Mouse (Mus musculus): Measurements from ENCODE around the gene Grasp. TPM values are rescaled to one million over a fixed set of nuclear protein-coding genes. Genes with fewer than 3 reads are reported as not detected.

Grasp gene
- polyA plus RNA-seq (2014; fragmentation: Nextera tagmentation; extraction: Ambion mirVana) = 6.7 and 7.7 TPM in 2 replicates

DNA sequence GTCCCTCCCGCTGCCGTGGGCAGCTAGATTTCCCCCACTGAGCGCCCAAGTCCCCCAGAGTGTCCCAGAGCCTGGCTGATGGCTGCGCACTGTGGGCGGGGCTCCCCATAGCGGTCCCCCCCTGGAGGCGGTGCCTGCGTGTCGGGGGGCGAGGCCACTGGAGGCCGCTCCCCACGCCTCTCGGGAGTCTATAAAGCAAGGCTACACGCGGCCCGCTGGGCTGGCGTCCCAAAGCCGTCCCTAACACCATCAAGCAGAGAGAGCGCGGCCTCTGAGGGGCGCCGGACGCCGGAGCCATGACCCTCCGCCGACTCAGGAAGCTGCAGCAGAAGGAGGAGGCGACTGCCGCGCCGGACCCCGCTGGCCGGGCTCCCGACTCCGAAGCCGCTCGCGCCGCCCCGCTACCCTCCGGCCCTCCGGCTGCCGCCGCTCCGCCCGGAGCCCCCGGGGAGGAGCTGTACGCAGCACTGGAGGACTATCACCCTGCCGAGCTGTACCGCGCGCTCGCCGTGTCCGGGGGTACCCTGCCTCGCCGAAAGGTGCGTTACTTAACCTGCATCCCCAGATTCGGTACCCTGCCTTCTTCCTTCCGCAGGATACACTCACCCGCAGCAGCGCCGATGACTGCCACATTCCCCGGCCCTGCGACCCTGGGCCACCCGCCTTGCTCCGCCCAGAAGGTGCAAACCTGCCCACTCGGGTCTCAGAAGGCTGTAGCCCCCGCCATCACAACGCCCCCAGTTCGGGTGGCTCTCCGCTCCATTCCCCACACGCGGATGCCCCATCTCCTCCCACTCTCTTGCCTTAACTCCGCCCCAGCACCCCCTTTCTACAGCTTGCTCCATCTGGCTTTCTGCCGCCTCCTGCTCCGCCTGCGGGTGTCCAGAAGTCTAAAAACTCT lies at the start of gene Grasp:
Grasp (plus strand) TSS at position 183 of the 901 bp plus-strand sequence.
- Histone ChIP-seq H3K9ac (ENCODE audit: low read length) (peak within 1 kb of the TSS; percentile 92), H3K9me3 (ENCODE audit: control insufficient read depth, low read length) (no peaks in the 10 kb centered on the region), H3K36me3 (ENCODE audit: control insufficient read depth, insufficient read depth, low read length) (no peaks in the 10 kb centered on the region), H3K27ac (replicated peaks; ENCODE audit: low read depth, low read length) (peak within 1 kb of the TSS; percentile 74), H3K4me1 (ENCODE audit: control insufficient read depth, insufficient read depth, low read length) (peaks cover 47% of the 10 kb centered on the region), H3K27me3 (ENCODE audit: control insufficient read depth, insufficient read depth, low read length) (no peaks in the 10 kb centered on the region), H3K4me2 (ENCODE audit: low read depth, severe bottlenecking) (peak within 1 kb of the TSS; percentile 77), H3K4me3 (ENCODE audit: low read depth, low read length) (peak within 1 kb of the TSS; percentile 82)
- ATAC-seq (ENCODE audit: insufficient number of reproducible peaks, low FRiP score, low TSS enrichment, low read depth) (peak; percentile 72), DNase-seq (ENCODE audit: low spot score) (peak; percentile 91)
- WGBS = under 1% methylated on average over 77 of the region's 77 CpGs

DNA sequence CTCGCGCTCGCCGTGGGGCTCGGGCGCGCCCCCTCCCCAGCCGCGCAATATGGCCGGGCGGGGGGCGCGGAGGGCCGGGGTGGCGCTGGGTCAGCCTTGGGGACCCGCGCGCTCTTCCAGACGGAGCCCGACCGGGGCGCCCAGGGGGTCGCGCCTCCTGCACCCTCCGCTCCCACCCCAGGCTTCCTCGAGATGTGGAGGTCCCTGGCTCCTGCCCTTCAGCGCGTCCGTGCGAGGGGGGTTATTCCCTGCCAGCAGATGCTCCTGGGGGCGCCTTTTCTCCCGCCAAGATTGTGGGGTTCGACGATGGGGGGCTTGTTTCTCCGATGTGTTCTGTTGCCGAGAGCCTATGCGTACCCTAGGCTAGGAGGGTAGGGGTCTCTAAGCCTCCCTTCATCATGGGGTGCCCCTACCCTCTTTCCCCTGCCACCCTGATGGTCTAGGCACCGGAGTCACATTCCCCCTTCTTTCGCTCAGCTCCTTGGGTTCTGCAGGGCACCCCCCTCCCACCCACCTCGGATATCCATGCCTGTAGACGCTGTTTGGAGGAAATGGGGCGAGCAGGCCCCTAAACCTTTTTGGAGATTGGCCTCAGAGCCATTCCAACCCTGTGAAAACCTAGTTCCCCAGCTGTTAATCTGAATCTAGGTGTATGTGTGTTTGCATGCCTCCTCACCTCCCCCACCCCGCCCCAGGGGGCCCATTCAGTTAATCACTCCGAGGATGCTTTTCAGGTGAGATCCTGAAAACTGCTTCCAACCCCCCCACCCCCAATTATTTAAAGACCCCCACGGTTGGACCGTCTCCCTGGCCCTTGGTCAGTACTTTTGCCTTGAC lies 49.5 kb upstream of the Grasp start:
- Histone ChIP-seq H3K4me2 (ENCODE audit: low read depth, severe bottlenecking) (peak overlapping the region; percentile 93), H3K4me1 (ENCODE audit: control insufficient read depth, insufficient read depth, low read length) (peaks cover 28% of the 10 kb centered on the region), H3K36me3 (ENCODE audit: control insufficient read depth, insufficient read depth, low read length) (no peaks in the 10 kb centered on the region), H3K27ac (replicated peaks; ENCODE audit: low read depth, low read length) (peak overlapping the region; percentile 70; the same call in 1 of the 2 replicates), H3K4me3 (ENCODE audit: low read depth, low read length) (peak overlapping the region; percentile 69), H3K9ac (ENCODE audit: low read length) (peak overlapping the region; percentile 86), H3K9me3 (ENCODE audit: control insufficient read depth, low read length) (no peaks in the 10 kb centered on the region), H3K27me3 (ENCODE audit: control insufficient read depth, insufficient read depth, low read length) (no peaks in the 10 kb centered on the region)
- ATAC-seq (ENCODE audit: insufficient number of reproducible peaks, low FRiP score, low TSS enrichment, low read depth) = peak; percentile 29
- WGBS = 2% methylated on average over 39 of the region's 46 CpGs
- no peak for DNase-seq (ENCODE audit: low spot score)

DNA sequence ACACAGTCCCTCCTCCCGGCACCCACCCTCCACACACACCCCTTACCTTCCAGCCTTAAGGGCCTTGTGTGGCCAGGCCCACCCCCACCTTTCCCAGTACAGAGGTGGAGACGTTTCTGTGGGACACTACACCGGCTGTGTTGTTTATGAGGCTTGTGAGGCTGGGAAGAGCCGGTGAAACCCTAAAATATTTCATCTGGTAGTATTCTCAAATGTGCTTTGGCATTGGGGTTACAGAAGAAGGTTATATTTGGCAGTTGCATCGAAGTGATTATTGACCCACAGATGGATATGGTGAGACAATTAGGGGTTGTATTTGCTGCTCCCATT lies 48.9 kb upstream of the Grasp start:
- Histone ChIP-seq H3K36me3 (ENCODE audit: control insufficient read depth, insufficient read depth, low read length) (no peaks in the 10 kb centered on the region), H3K4me3 (ENCODE audit: low read depth, low read length) (peak overlapping the region; percentile 69), H3K9me3 (ENCODE audit: control insufficient read depth, low read length) (no peaks in the 10 kb centered on the region), H3K27ac (replicated peaks; ENCODE audit: low read depth, low read length) (no peak overlapping the region), H3K9ac (ENCODE audit: low read length) (peak overlapping the region; percentile 45), H3K4me1 (ENCODE audit: control insufficient read depth, insufficient read depth, low read length) (peaks cover 28% of the 10 kb centered on the region), H3K27me3 (ENCODE audit: control insufficient read depth, insufficient read depth, low read length) (no peaks in the 10 kb centered on the region), H3K4me2 (ENCODE audit: low read depth, severe bottlenecking) (peak overlapping the region; percentile 93)
- DNase-seq (ENCODE audit: low spot score) = no peak
- WGBS = 12% methylated on average over 5 of the region's 5 CpGs
- ATAC-seq (ENCODE audit: insufficient number of reproducible peaks, low FRiP score, low TSS enrichment, low read depth) = no peak

DNA sequence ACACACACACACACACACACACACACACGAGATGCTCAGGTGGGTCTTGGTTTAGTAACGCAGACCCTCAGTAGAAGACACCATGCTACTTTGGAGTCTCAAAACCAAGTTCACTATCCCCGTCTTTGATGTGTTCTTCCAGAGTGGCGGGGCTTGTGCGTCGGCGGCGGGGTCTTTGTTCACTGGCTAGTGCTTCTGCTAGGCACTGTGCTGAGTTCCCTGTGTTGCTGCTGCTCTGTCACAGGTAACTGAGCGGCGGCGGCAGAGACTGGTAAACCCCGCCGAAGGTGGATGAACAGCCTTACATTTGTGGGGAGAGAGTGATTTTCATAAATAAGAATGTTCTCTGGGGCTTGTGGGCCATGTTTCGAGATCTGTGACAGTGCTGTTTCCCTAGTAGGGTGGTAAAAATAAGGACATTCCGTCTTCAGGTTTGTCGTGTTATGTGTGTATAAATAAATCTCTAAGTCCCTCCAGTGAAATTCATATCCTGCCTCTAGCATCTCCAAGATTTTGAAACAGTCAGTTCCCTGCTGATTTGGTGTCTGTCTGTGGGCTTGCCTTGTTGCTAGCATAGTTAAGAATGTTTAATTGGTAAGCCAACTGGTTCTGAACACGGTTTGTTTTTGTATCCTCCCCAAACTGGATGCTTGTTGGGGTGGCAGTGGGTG lies 48.2 kb upstream of the Grasp start:
- peaks cover 32% of the 10 kb centered on the region for H3K4me1 ChIP-seq (ENCODE audit: control insufficient read depth, insufficient read depth, low read length)
- peak overlapping the region; percentile 93 for H3K4me2 ChIP-seq (ENCODE audit: low read depth, severe bottlenecking)
- no peaks in the 10 kb centered on the region for H3K27me3 ChIP-seq (ENCODE audit: control insufficient read depth, insufficient read depth, low read length)
- DNase-seq (ENCODE audit: low spot score) (no peak), ATAC-seq (ENCODE audit: insufficient number of reproducible peaks, low FRiP score, low TSS enrichment, low read depth) (no peak)
- 31% methylated on average over 17 of the region's 17 CpGs for WGBS
- peak overlapping the region; percentile 45; the same call in 1 of the 2 replicates for H3K9ac ChIP-seq (ENCODE audit: low read length)
- H3K4me3 ChIP-seq (ENCODE audit: low read depth, low read length) = peak overlapping the region; percentile 69
- H3K9me3 ChIP-seq (ENCODE audit: control insufficient read depth, low read length) = no peaks in the 10 kb centered on the region
- no peaks in the 10 kb centered on the region for H3K36me3 ChIP-seq (ENCODE audit: control insufficient read depth, insufficient read depth, low read length)
- no peak overlapping the region for H3K27ac ChIP-seq (replicated peaks; ENCODE audit: low read depth, low read length)

DNA sequence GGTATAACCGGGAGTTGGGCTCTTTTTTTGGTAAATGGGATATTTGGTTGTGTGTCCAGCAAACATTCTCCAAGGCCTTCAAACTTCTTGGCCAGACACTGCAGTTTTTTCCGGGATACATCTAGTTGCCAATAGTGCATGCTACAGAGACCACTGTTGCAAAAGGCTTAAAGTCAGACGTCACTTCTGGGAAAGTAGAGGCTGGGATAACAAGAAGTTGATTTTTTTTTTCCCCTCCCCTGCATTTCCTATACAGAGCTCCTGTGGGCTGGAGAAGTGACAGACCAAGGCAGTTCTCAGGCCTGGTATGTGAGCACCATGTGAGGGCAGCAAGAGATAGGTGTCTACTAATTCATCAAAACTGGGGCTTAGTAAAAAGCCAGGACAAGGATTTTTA lies 47.7 kb upstream of the Grasp start:
- Histone ChIP-seq H3K9ac (ENCODE audit: low read length) (no peak overlapping the region), H3K4me2 (ENCODE audit: low read depth, severe bottlenecking) (no peak overlapping the region), H3K4me3 (ENCODE audit: low read depth, low read length) (peak overlapping the region; percentile 69; the same call in 1 of the 2 replicates), H3K9me3 (ENCODE audit: control insufficient read depth, low read length) (no peaks in the 10 kb centered on the region), H3K36me3 (ENCODE audit: control insufficient read depth, insufficient read depth, low read length) (no peaks in the 10 kb centered on the region), H3K4me1 (ENCODE audit: control insufficient read depth, insufficient read depth, low read length) (peaks cover 38% of the 10 kb centered on the region), H3K27ac (replicated peaks; ENCODE audit: low read depth, low read length) (no peak overlapping the region), H3K27me3 (ENCODE audit: control insufficient read depth, insufficient read depth, low read length) (no peaks in the 10 kb centered on the region)
- ATAC-seq (ENCODE audit: insufficient number of reproducible peaks, low FRiP score, low TSS enrichment, low read depth) = no peak
- DNase-seq (ENCODE audit: low spot score) = no peak
- 57% methylated on average over 3 of the region's 3 CpGs for WGBS

DNA sequence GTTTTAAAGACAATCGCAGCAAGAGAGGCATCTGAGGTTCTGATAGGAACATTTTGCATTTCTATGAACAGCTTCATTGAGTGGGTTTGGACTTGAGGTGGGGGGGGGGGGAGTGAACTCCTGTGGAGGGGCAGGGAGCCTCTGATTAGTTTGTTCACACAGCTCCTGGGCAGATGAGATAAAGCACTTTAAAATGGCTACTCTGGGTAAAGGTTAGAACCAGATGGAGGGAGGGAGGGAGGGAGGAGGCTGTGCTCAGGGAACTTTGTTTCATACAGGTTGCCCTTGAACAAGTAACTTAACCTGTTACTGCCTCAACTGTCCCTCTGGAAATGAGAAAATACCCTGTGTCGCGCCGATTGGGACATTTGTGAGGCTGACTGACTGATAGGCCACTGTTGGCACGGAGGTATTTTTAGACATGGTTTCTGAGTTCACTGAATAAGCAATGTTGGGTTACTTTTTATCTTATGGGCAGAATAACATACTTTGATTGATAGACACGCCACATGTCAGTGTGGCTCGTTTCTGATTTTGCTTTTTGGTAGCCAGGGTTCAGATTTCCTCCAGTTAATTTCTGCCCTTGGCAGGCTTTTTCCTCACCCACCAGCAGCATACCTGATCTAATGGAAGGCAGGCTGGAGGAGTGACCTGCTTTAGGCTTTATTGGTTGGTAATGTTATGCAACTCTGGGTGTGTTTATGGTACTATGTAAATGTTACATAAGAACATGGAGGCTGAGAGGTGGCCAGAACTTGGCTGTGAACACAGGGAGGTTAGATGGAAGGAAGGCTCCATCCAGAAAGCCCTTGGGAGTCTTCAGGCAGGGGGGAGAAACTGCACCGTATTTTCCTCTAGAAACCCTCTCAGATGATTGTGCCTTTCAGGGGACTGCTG lies 46.9 kb upstream of the Grasp start:
- ATAC-seq (ENCODE audit: insufficient number of reproducible peaks, low FRiP score, low TSS enrichment, low read depth) = no peak
- H3K4me1 ChIP-seq (ENCODE audit: control insufficient read depth, insufficient read depth, low read length) = peaks cover 42% of the 10 kb centered on the region
- DNase-seq (ENCODE audit: low spot score) = no peak
- no peak overlapping the region for H3K27ac ChIP-seq (replicated peaks; ENCODE audit: low read depth, low read length)
- no peaks in the 10 kb centered on the region for H3K9me3 ChIP-seq (ENCODE audit: control insufficient read depth, low read length)
- no peak overlapping the region for H3K4me2 ChIP-seq (ENCODE audit: low read depth, severe bottlenecking)
- H3K27me3 ChIP-seq (ENCODE audit: control insufficient read depth, insufficient read depth, low read length) = no peaks in the 10 kb centered on the region
- no peak overlapping the region for H3K9ac ChIP-seq (ENCODE audit: low read length)
- 73% methylated on average over 8 of the region's 8 CpGs for WGBS
- no peaks in the 10 kb centered on the region for H3K36me3 ChIP-seq (ENCODE audit: control insufficient read depth, insufficient read depth, low read length)
- H3K4me3 ChIP-seq (ENCODE audit: low read depth, low read length) = no peak overlapping the region

DNA sequence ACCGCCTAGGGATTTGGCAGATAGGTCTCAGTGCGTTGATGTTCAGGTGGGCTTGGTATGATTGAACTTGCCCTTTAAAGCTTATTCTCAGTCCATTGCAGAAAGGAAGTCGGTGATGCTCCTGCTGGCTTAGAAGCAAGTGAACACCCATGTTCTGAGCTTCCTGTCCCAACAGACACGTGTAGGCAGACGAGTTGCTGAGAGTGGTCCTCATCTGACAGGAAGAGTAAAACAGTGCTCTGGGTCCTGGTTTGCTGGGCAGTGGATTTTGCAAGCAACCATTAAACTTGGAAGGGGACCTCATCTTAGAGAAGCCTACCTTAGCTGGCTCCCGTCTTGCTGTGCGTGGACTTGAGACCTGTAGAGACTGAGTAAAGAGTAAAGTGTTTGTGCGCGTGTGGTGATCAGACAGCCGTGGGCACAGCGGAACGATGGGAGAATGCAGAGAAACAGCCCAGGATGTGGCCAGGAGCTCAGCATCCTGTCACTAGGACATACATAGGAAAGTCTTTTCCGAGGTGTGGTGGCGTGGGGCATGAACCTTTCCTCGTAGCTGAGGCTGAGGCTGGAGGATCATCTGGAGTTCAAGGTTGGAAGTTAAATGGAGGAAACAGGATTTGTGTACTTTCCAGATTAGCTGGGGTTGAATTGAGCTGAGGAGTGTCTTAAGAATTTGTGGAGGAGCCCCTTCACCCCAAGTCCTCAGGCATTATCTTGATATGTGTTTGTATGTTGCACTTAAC lies 43.5 kb upstream of the Grasp start:
- no peak for DNase-seq (ENCODE audit: low spot score)
- Histone ChIP-seq H3K9me3 (ENCODE audit: control insufficient read depth, low read length) (no peaks in the 10 kb centered on the region), H3K9ac (ENCODE audit: low read length) (no peak overlapping the region), H3K4me1 (ENCODE audit: control insufficient read depth, insufficient read depth, low read length) (peaks cover 38% of the 10 kb centered on the region), H3K4me3 (ENCODE audit: low read depth, low read length) (no peak overlapping the region), H3K27ac (replicated peaks; ENCODE audit: low read depth, low read length) (no peak overlapping the region), H3K27me3 (ENCODE audit: control insufficient read depth, insufficient read depth, low read length) (no peaks in the 10 kb centered on the region), H3K4me2 (ENCODE audit: low read depth, severe bottlenecking) (no peak overlapping the region), H3K36me3 (ENCODE audit: control insufficient read depth, insufficient read depth, low read length) (peaks cover 2% of the 10 kb centered on the region; the same call in 1 of the 2 replicates)
- WGBS = 71% methylated on average over 15 of the region's 15 CpGs
- ATAC-seq (ENCODE audit: insufficient number of reproducible peaks, low FRiP score, low TSS enrichment, low read depth) = no peak

Data from limb, embryonic 11.5 days (tissue).